Mouse (Mus musculus): ENCODE measurements at regions not wholly inside any gene's neighbourhood (a gene's known extent, or its start where the extent isn't known, plus 50 kb on each side); places are given as distances from the start of the nearest gene placed in this dataset.
"Not testable (repeated sequence)": the region's sequence is repeated elsewhere in the genome, so short reads cannot be mapped to it uniquely, and the experiment has no call there.

DNA sequence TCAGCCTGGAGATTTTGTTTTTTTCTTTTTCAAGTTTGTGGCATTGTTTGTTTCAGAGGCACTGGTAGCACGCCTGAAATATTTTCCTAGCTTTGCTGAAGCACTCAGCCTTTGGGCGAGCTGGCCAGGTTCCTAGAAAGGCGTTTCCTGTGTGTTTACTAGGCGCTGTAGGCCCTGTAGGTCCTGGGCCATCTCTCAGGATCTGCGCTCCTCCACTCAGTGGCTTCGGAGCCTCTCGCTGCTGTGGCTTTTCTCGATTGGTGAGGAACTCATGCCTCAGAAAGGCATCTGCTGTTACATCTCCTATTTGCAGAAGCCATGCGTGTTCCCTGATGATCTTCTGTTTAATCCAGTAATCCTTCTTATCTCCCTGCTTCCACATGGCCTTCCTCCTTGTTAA is 188.0 kb upstream of the Plcz1 start:
- DNase-seq (ENCODE audit: extremely low spot score, low spot score), result no peak

- DNase-seq (ENCODE audit: extremely low spot score, low spot score), result no peak
These were observed 187.5 kb upstream of the Plcz1 start for GRCm38 (mm10) chr6:140228741-140229140.

DNA sequence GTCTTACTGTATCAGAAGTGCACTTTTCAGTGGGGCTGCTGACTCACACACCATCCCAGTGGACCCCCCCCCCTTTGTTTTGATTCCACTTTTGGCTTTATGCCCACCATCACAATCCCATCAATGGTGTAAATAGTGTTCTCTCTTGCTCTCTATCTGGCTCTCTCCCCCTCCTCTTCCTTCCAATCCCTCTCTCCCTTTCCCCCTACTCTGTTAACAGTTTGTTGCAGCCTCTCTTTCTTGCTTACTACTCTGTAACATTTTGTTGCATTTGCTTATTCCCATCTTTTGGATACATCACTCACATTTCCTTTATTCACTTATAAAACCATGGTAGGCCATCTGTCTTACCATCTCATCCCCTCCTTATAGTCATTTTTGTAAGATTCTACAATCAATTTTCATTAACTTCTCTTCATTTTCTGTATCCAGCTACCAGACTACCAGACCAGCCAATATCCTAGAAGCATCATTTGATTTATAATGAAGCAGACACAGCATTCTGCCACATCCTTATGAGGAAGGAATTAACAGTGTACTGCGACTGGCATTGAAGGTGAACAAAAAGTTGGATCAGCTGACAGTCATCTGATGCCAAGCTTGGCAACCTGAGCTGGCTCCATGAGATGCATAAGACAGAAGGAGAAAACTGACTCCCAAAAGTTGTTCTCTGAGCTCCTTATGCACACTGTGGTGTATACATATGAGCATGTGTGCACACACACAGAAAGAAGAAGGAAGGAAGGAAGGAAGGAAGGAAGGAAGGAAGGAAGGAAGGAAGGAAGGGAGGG is 181.5 kb upstream of the Plcz1 start:
- DNase-seq (ENCODE audit: extremely low spot score, low spot score), result no peak

- DNase-seq (ENCODE audit: extremely low spot score, low spot score), result no peak
These were observed 180.5 kb upstream of the Plcz1 start for GRCm38 (mm10) chr6:140221653-140222272.

GRCm38 (mm10) chr6:140218789-140219188 is 177.5 kb upstream of the Plcz1 start:
- no peak for DNase-seq (ENCODE audit: extremely low spot score, low spot score)

DNA sequence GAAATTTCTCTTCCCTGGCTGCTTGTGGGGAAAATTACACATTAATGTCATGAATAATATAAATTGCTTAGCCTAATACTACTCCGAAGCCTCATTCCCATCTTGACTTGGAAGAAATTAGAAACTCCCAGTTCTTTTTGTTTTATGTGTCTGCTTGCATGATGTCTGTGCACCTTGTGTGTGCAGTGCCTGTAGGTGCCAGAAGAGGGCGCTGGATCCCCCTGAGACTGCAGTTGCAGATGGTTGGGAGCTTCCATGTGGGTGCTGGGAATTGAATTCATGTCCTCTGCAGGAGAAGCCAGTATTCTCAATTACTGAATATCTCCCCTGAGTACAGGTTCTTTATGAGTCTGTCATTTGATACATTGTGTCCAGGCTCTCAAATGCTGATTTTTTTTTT is 171.1 kb upstream of the Plcz1 start:
- DNase-seq (ENCODE audit: extremely low spot score, low spot score), result no peak

GRCm38 (mm10) chr6:140210141-140210540 is 168.9 kb upstream of the Plcz1 start:
- no peak for DNase-seq (ENCODE audit: extremely low spot score, low spot score)

DNA sequence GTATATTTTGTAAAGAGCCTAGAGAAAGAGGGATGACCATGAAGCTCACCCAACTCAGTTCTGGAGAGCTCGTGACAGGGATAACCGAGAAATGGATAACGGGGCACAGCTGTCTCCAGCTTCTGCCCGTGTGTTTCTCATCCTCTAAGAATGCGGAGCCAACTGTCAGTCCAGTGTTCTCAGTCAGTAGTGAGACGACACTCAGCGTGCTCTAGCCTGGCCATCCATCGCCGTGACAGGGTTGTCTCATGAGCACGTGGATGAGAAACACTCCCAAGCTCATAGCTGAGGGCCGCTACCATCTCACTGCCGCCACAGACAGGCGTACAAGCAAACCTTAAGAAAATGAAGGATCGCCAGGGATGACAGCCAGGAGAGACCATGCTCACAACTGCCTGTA is 167.8 kb upstream of the Plcz1 start:
- no peak for DNase-seq (ENCODE audit: extremely low spot score, low spot score)

DNA sequence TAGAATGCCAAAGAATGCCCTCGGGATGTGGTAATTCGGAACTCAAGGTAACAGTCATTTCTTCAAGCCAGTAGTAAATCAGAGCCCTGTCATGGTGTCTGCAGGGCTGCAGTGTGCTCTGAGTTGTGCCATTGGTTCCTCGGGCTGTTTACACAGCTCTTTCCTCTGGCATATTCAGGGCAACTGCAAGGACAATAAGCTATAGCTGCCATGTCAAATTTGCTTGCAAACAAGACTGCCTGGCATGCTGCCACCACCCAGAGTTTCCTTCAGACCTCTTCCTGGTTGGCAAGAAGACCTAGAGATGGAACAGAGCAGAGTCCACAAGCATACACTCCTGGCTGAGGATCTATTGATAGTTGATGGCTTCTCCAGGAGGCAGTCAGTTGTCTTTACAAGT is 167.1 kb upstream of the Plcz1 start:
- no peak for DNase-seq (ENCODE audit: extremely low spot score, low spot score)

- DNase-seq (ENCODE audit: extremely low spot score, low spot score), result not testable (repeated sequence)
These were observed 165.4 kb upstream of the Plcz1 start for GRCm38 (mm10) chr6:140206676-140207075.

DNA sequence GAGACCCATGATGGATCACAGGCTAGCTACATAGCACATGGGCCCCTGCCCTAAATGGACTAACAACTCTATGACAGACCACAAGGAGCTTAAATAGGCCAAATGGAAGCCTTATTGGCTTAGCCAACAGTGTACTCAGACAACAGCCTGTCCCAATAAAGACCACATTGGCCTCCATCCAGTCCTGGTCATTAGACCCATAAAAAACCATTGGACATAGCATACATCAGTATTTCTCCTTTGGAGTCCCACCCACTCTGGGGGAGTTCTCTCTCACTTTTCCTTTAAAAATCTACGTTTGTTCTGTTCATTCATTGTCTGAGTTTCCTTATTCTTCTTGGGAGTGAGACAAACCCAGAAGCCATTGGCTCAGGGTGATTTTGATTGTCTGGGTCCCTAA is 160.1 kb upstream of the Plcz1 start:
- DNase-seq (ENCODE audit: extremely low spot score, low spot score), result no peak

- no peak for DNase-seq (ENCODE audit: extremely low spot score, low spot score)
These were observed 159.1 kb upstream of the Plcz1 start for GRCm38 (mm10) chr6:140200322-140200721.

DNA sequence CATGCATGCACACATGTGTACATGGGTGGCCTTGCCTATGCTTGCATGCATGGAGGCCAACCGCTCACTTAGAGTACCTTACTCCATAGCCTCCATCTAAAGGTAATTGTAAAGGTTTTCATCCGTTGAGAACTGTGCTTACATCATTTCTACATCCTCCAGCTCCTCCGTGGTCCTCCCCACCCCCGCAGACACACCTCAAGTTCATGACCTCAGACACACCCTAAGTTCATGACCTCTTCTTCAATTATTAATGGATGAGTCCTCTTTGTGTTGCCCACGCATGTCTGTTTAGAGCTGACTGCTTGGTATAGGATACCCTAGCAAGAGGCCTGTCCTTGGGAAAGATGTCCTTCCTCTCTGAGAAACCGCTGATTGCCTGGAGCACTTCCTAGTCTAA is 156.8 kb upstream of the Plcz1 start:
- DNase-seq (ENCODE audit: extremely low spot score, low spot score), result no peak

DNA sequence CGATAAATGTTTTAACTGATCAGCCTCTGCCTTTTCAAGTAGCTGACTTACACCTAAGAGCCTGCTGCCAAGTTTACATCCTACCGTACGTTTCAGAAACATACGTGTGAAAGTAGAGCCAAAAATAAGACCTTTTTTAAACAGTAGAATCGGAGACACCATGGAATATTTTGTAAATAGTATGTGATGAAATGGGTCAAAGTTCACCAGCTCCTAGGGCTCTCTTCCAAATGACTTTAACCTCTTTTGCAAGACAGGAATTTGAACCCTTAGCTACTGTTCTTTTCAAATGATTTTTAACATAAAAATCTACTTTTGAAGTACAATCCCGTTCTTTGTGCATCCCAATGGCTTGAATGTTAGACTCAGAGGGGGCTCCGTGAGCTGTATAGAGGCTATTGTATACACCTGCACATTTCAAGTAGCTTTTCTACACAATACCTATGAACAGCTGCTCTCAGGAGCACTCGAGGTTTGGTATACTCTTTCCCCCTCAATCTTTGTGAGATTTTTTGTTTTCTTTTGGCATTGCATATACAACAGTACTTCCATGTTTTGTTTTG is 155.9 kb upstream of the Plcz1 start:
- no peak for DNase-seq (ENCODE audit: extremely low spot score, low spot score)

GRCm38 (mm10) chr6:140194276-140194675 is 153.0 kb upstream of the Plcz1 start:
- no peak for DNase-seq (ENCODE audit: extremely low spot score, low spot score)

DNA sequence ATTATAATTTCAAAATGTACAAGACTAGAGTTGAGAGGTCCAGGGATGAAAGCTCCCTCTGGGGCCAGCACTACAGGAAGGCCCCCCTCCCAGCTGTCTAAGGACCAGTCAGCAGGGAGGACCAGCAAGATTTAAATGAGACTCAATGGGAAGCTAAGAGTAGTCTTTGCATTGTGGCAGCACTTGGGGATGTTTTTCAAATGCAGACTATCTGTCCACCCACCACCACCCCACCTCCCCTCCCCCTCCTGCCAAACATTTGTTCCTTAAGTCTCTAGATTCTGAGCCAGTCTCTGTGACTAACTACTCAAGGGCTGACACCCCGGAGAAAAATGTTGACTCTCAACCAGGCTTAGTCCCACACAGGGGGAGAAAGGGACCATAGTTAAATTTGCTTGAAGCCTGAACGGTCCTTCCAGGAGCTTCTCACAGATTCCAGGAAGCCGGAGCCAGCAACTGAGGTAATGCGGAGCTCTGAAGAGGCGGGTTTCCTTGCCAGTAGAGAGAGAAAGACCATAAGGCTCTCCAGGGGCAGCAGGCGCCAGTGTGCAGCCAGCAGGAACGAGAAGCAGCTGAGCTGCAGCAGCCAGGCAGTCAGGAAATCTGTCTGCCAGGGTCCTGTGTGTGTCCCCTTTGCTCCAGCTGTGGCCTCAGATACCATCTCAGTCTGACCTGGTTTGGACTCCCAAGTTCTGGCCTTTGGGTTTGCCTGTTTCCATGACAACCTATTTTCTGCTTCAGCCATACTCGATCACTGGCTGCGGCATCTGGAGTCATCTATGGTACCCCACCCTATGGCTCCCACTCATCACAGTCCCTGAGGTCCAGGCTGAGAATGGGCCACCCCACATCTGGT is 152.1 kb upstream of the Plcz1 start:
- DNase-seq (ENCODE audit: extremely low spot score, low spot score), result no peak

DNA sequence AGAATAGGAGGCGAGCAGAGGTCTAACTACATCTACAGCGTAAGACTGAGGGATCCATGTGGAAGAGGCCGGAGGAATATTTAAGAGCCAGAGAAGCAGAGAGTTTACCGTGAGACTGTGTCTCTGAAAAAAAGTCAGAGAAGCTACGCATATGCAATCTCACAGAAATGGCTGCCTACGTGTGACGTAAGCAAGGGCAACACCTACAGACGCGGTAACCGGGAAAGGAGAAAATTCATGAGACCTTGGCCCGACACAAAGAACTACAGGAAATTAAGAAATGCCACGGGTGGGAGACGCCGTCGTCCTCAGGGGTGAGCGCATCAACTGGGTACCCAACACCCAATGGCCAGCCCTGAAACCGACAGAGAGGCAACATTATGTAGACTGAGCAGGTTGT is 151.3 kb upstream of the Plcz1 start:
- DNase-seq (ENCODE audit: extremely low spot score, low spot score), result no peak

GRCm38 (mm10) chr6:140191341-140191740 is 150.1 kb upstream of the Plcz1 start:
- DNase-seq (ENCODE audit: extremely low spot score, low spot score), result no peak

DNA sequence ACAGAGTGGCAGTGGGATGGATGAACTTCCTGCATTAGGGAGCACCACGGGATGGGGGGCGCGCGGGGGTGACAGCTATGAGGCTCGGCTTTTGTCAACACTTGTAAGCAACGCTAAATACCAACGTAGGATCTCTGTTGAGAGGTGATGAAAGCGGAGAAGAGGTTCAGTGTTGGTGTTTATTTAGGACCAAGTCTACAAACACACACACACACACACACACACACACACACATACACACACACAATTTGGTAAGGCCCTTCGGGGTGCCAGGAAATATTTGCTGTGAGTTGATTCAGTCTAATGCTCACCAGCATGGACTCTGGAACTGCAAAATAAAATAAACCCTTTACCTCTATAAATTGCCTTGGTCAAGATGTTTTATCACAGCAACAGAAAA is 148.3 kb upstream of the Plcz1 start:
- no peak for DNase-seq (ENCODE audit: extremely low spot score, low spot score)

DNA sequence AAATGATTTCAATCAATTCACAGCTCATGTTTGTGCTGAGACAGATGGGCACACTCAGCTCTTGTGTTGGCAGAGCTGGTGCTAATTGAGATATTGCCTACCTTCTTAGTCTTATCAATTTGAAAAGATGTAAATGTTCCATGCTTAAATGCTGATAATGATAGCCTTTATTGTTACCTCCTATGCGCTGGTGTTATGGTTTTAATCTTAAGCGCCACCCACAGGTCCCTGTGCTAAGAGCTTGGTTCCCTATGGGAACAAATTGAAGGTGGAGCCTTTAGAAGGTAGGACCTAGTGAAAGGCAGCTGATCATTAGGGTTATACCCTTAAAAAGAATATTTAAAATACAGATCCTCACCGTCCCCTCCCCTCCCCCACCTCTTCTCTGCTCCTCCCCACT is 146.5 kb upstream of the Plcz1 start:
- DNase-seq (ENCODE audit: extremely low spot score, low spot score), result no peak

DNA sequence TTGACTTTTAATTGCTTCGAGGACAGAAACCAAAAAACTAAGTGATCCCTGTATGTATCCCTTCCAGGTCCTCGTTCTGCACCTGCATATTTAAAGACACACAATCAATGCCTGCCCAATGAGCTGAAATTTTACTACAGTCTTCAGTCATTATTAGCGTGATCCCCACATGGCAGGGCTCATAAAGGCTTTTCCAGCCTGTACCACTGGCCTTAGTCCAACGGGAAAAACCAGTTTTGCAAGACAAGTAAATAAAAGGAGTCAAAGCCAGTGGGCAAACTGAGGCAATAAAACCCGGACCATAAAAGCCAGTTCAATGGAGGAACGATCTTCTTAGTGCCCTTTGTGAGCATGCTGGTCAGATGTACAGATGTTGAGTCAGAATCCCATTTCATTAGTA is 145.8 kb upstream of the Plcz1 start:
- DNase-seq (ENCODE audit: extremely low spot score, low spot score), result no peak

GRCm38 (mm10) chr6:140179999-140180398 is 138.7 kb upstream of the Plcz1 start:
- no peak for DNase-seq (ENCODE audit: extremely low spot score, low spot score)

Data from neural tube, embryonic 10.5 days (tissue).